ENCODE assay signal across 13 mouse cellular contexts in genomic region chr15:83383633-83384032, GRCm38 (mm10). TPM values are rescaled to one million over a fixed set of nuclear protein-coding genes. Genes with fewer than 3 reads are reported as not detected.
DNase-seq lines count a peak whose midpoint lies in the region; ATAC-seq and TF ChIP-seq lines count a peak whose summit lies in the region.
"Had no signal": no experiment of that assay in that cellular context is flagged by ENCODE, and none has a peak within 500 bp of the region (broad histone marks: within the 10 kb centered on the region; RNA-seq: fewer than 3 reads in every experiment).

No protein-coding gene starts in this region.

- TF ChIP-seq CTCF in liver, postnatal 0 days (IDR thresholded peaks at IDR 0.05; ENCODE audit: low read depth), result peak; percentile 46
- peak; percentile 62 for TF ChIP-seq CTCF in cortical plate, adult 2 months (IDR thresholded peaks at IDR 0.05; ENCODE audit: extremely low read depth, insufficient read depth, low read length)

- no peak for DNase-seq in heart, embryonic 10.5 days (ENCODE audit: low spot score)
- no peak for DNase-seq in liver, postnatal 0 days
- DNase-seq in NIH3T3 (ENCODE audit: low read depth), result peak; percentile 80
- no peak for DNase-seq in embryo, embryonic 11 days
- DNase-seq: adrenal gland, postnatal 14 days; cerebellum, adult 2 months; gastrocnemius, postnatal 14 days; spleen, adult 18-20 months had no signal

- no peak for ATAC-seq in heart, embryonic 11.5 days (replicated peaks; ENCODE audit: insufficient number of reproducible peaks, low FRiP score, low TSS enrichment)
- ATAC-seq in liver, postnatal 0 days, result no peak
- ATAC-seq in liver, embryonic 12.5 days, result no peak
- no peak for ATAC-seq in megakaryocyte-erythroid progenitor cell, adult 5-6 weeks (replicated peaks; ENCODE audit: low FRiP score, low TSS enrichment, poor library complexity, severe bottlenecking)

- H3K36me3 ChIP-seq in heart, embryonic 10.5 days, result peaks cover 94% of the 10 kb centered on the region
- peaks cover 24% of the 10 kb centered on the region for H3K36me3 ChIP-seq in heart, embryonic 11.5 days (ENCODE audit: control insufficient read depth, insufficient read depth, low read length)
- H3K36me3 ChIP-seq in liver, postnatal 0 days (replicated peaks; ENCODE audit: insufficient read depth, low read length), result peaks cover 88% of the 10 kb centered on the region
- peaks cover 100% of the 10 kb centered on the region for H3K36me3 ChIP-seq in liver, embryonic 12.5 days

- WGBS in heart, embryonic 10.5 days, result 81% methylated on average over 2 of the region's 2 CpGs
- WGBS in heart, embryonic 11.5 days (ENCODE audit: insufficient replicate concordance), result 77% methylated on average over 2 of the region's 2 CpGs
- WGBS in liver, postnatal 0 days (ENCODE audit: insufficient replicate concordance), result 92% methylated on average over 2 of the region's 2 CpGs
- 77% methylated on average over 2 of the region's 2 CpGs for WGBS in liver, embryonic 12.5 days (ENCODE audit: insufficient replicate concordance)

- no peak for TF ChIP-seq POLR2A in cortical plate, adult 2 months (IDR thresholded peaks at IDR 0.05; ENCODE audit: extremely low read depth, insufficient read depth, low read length)

- H3K9me3 ChIP-seq in heart, embryonic 10.5 days, result no peaks in the 10 kb centered on the region
- H3K9me3 ChIP-seq in heart, embryonic 11.5 days (replicated peaks; ENCODE audit: control insufficient read depth, low read length), result no peaks in the 10 kb centered on the region
- H3K9me3 ChIP-seq in liver, postnatal 0 days (ENCODE audit: low read length), result no peaks in the 10 kb centered on the region
- H3K9me3 ChIP-seq in liver, embryonic 12.5 days (replicated peaks), result 0 out of 2 replicates have a peak, but pooled peaks cover 3% of the 10 kb centered on the region

- no peaks in the 10 kb centered on the region for H3K27me3 ChIP-seq in heart, embryonic 10.5 days (ENCODE audit: insufficient read depth, poor library complexity, severe bottlenecking)
- no peaks in the 10 kb centered on the region for H3K27me3 ChIP-seq in heart, embryonic 11.5 days (ENCODE audit: control insufficient read depth, insufficient read depth, low read length)
- H3K27me3 ChIP-seq in liver, postnatal 0 days (ENCODE audit: insufficient read depth, low read length), result no peaks in the 10 kb centered on the region
- H3K27me3 ChIP-seq in liver, embryonic 12.5 days (replicated peaks), result no peaks in the 10 kb centered on the region
- H3K27me3 ChIP-seq: megakaryocyte, embryonic 14.5 days had no signal

- H3K4me1 ChIP-seq in heart, embryonic 10.5 days, result no peaks in the 10 kb centered on the region
- no peaks in the 10 kb centered on the region for H3K4me1 ChIP-seq in heart, embryonic 11.5 days (ENCODE audit: control insufficient read depth, insufficient read depth, low read length)
- H3K4me1 ChIP-seq in liver, postnatal 0 days (ENCODE audit: insufficient read depth), result no peaks in the 10 kb centered on the region
- H3K4me1 ChIP-seq in liver, embryonic 12.5 days, result peaks cover 15% of the 10 kb centered on the region
- H3K4me1 ChIP-seq in cortical plate, adult 2 months (ENCODE audit: control insufficient read depth, insufficient read depth, low read length), result peaks cover 3% of the 10 kb centered on the region; the same call in 1 of the 2 replicates

- H3K4me2 ChIP-seq in heart, embryonic 11.5 days, result no peak overlapping the region
- H3K4me2 ChIP-seq in liver, postnatal 0 days (ENCODE audit: low read depth, low read length), result no peak overlapping the region
- H3K4me2 ChIP-seq in liver, embryonic 12.5 days, result no peak overlapping the region

- no peak overlapping the region for H3K4me3 ChIP-seq in heart, embryonic 10.5 days
- H3K4me3 ChIP-seq in heart, embryonic 11.5 days (ENCODE audit: low read depth, low read length), result no peak overlapping the region
- H3K4me3 ChIP-seq in liver, postnatal 0 days (ENCODE audit: low read depth, low read length), result no peak overlapping the region
- no peak overlapping the region for H3K4me3 ChIP-seq in liver, embryonic 12.5 days
- no peak overlapping the region for H3K4me3 ChIP-seq in cortical plate, adult 2 months (ENCODE audit: insufficient read depth, low read length)
- H3K4me3 ChIP-seq: megakaryocyte, embryonic 14.5 days had no signal

- no peak for TF ChIP-seq EP300 in liver, postnatal 0 days (IDR thresholded peaks at IDR 0.05; ENCODE audit: low read depth)

- H3K9ac ChIP-seq in heart, embryonic 11.5 days (ENCODE audit: low read depth, low read length), result no peak overlapping the region
- H3K9ac ChIP-seq in liver, postnatal 0 days (replicated peaks), result no peak overlapping the region
- H3K9ac ChIP-seq in liver, embryonic 12.5 days, result no peak overlapping the region

- H3K27ac ChIP-seq in heart, embryonic 10.5 days, result peak overlapping the region; percentile 11; the same call in 1 of the 2 replicates
- no peak overlapping the region for H3K27ac ChIP-seq in heart, embryonic 11.5 days (ENCODE audit: low read depth, low read length)
- H3K27ac ChIP-seq in liver, postnatal 0 days (ENCODE audit: low read depth), result no peak overlapping the region
- no peak overlapping the region for H3K27ac ChIP-seq in liver, embryonic 12.5 days
- no peak overlapping the region for H3K27ac ChIP-seq in cortical plate, adult 2 months (ENCODE audit: insufficient read depth, low read length)

RNA-seq across cellular contexts. Expression of gene Arfgap3, which starts 33.6 kb away (rescaled TPM):
- 25.8 and 27.5 TPM in 2 replicates for polyA plus RNA-seq in heart, embryonic 10.5 days (2016; fragmentation: Nextera tagmentation; extraction: Ambion mirVana)
- polyA plus RNA-seq in heart, embryonic 11.5 days (2014; fragmentation: Nextera tagmentation; extraction: Ambion mirVana), result 29.9 and 34.4 TPM in 2 replicates
- polyA plus RNA-seq in liver, postnatal 0 days (2015; fragmentation: Nextera tagmentation; extraction: Ambion mirVana), result 9.6 and 9.9 TPM in 2 replicates
- polyA plus RNA-seq in liver, embryonic 12.5 days (2016; fragmentation: Nextera tagmentation; extraction: Ambion mirVana), result 16.2 and 19.9 TPM in 2 replicates
- 24.8 and 24.9 TPM in 2 replicates for polyA plus RNA-seq in cortical plate, adult 2 months (2012; rRNA removed)
- 25.2 and 32.4 TPM in 2 replicates for total RNA-seq in megakaryocyte-erythroid progenitor cell, adult 5-6 weeks (2014; fragmentation: Nextera tagmentation)
- 23.1 and 32.1 TPM in 2 replicates for total RNA-seq in megakaryocyte-erythroid progenitor cell, adult 5-6 weeks (2017)
